Mouse (Mus musculus) CH12.LX (cell line): ENCODE measurements around the gene Lta. TPM values are rescaled to one million over a fixed set of nuclear protein-coding genes. Genes with fewer than 3 reads are reported as not detected.

Source experiments
- DNase-seq: peaks from one replicate; pipeline ENCODE4 v3.0.0-alpha.2; 2013; ENCODE audit errors: extremely low read depth
- H3K27ac ChIP-seq: 2 replicates; pipeline ENCODE4 v1.5.1; 2012; ENCODE audit warnings: low read depth, mild to moderate bottlenecking, control low read depth, moderate library complexity; ENCODE audit not compliant: insufficient read depth
- H3K27me3 ChIP-seq: replicated peaks from 2 replicates; pipeline ENCODE3; 2012; ENCODE audit warnings: inconsistent platforms
- H3K36me3 ChIP-seq, 2 experiments: replicated peaks in 1 of 2; 2 replicates each; pipeline versions ENCODE3 to v1.6.1; 2012; ENCODE audit warnings: inconsistent platforms in 1 of 2, low read length in 1 of 2, mild to moderate bottlenecking in 1 of 2, mixed read lengths in 1 of 2, moderate library complexity in 1 of 2; ENCODE audit not compliant: control insufficient read depth in 1 of 2, insufficient read depth in 1 of 2
- H3K4me1 ChIP-seq, 2 experiments: 2 replicates each; pipeline ENCODE4 v1.6.1; 2012; ENCODE audit warnings: inconsistent platforms in 1 of 2, moderate library complexity in 1 of 2; ENCODE audit not compliant: insufficient read depth in 2 of 2, control insufficient read depth in 1 of 2
- H3K4me2 ChIP-seq: 2 replicates; pipeline ENCODE4 v1.6.1; 2012; ENCODE audit warnings: low read depth, mild to moderate bottlenecking, control low read depth; ENCODE audit not compliant: poor library complexity, insufficient read depth, severe bottlenecking
- H3K4me3 ChIP-seq, 3 experiments: fragments of 150-350 bp in 1 of 3; sonication (generic) in 1 of 3; replicated peaks in 1 of 3; 2 replicates each; pipeline versions ENCODE3 to v1.5.1; 2011 to 2012; ENCODE audit warnings: low read depth in 2 of 3, low read length in 2 of 3, mild to moderate bottlenecking in 2 of 3, moderate library complexity in 2 of 3, control low read depth in 1 of 3, improper control_type of control experiment in 1 of 3, inconsistent platforms in 1 of 3, mixed read lengths in 1 of 3; ENCODE audit not compliant: poor library complexity in 1 of 3
- H3K79me2 ChIP-seq: replicated peaks from 2 replicates; pipeline ENCODE4 v1.6.1; 2012; ENCODE audit warnings: mild to moderate bottlenecking, moderate library complexity; ENCODE audit not compliant: control insufficient read depth, poor library complexity, insufficient read depth, severe bottlenecking; ENCODE audit errors: extremely low read depth
- H3K9ac ChIP-seq: 2 replicates; pipeline ENCODE4 v1.6.1; 2012; ENCODE audit warnings: low read depth, mild to moderate bottlenecking, control low read depth, moderate library complexity; ENCODE audit not compliant: insufficient read depth
- H3K9me3 ChIP-seq: replicated peaks from 2 replicates; pipeline ENCODE3; 2012; ENCODE audit warnings: low read length, inconsistent platforms, mixed read lengths
- BHLHE40 ChIP-seq: IDR thresholded peaks from 2 replicates; pipeline ENCODE4 v1.6.1; 2011; ENCODE audit warnings: mild to moderate bottlenecking, low read depth, low read length, improper control_type of control experiment
- CHD1 ChIP-seq: IDR thresholded peaks from 2 replicates; pipeline ENCODE4 v1.6.1; 2012; ENCODE audit warnings: low read depth, low read length, improper control_type of control experiment, inconsistent platforms
- CTCF ChIP-seq, 2 experiments: IDR thresholded peaks in 1 of 2; conservative IDR thresholded peaks in 1 of 2; 2 replicates each; pipeline ENCODE4 v1.5.1; 2011 to 2012; ENCODE audit warnings: low read depth in 2 of 2, low read length in 2 of 2, improper control_type of control experiment in 1 of 2, inconsistent platforms in 1 of 2, mild to moderate bottlenecking in 1 of 2, moderate library complexity in 1 of 2
- ELF1 ChIP-seq: IDR thresholded peaks from 2 replicates; pipeline ENCODE4 v1.6.1; 2014; ENCODE audit warnings: low read depth, mild to moderate bottlenecking, inconsistent platforms, low read length, improper control_type of control experiment
- GABPA ChIP-seq: IDR thresholded peaks from 2 replicates; pipeline ENCODE4 v1.6.1; 2012; ENCODE audit warnings: low read depth, low read length, improper control_type of control experiment, inconsistent platforms; ENCODE audit not compliant: insufficient replicate concordance
- HCFC1 ChIP-seq: IDR thresholded peaks from 2 replicates; pipeline ENCODE4 v1.6.1; 2012; ENCODE audit warnings: low read depth, mild to moderate bottlenecking, inconsistent platforms, low read length, improper control_type of control experiment
- MXI1 ChIP-seq: IDR thresholded peaks from 2 replicates; pipeline ENCODE4 v1.6.1; 2011; ENCODE audit warnings: mild to moderate bottlenecking, low read depth, low read length, improper control_type of control experiment
- NRF1 ChIP-seq: IDR thresholded peaks from 2 replicates; pipeline ENCODE4 v1.6.1; 2014; ENCODE audit warnings: low read depth, mild to moderate bottlenecking, inconsistent platforms, low read length, improper control_type of control experiment, moderate library complexity
- POLR2A ChIP-seq: IDR thresholded peaks from 2 replicates; pipeline ENCODE4 v1.6.1; 2011; ENCODE audit warnings: low read depth, mild to moderate bottlenecking, improper control_type of control experiment, low read length
- POLR2AphosphoS2 ChIP-seq: IDR thresholded peaks from 2 replicates; pipeline ENCODE4 v1.6.1; 2011; ENCODE audit warnings: low read depth, low read length, improper control_type of control experiment
- RAD21 ChIP-seq: IDR thresholded peaks from 2 replicates; pipeline ENCODE4 v1.6.1; 2011; ENCODE audit warnings: low read depth, mild to moderate bottlenecking, low read length, improper control_type of control experiment, moderate library complexity
- SIN3A ChIP-seq: IDR thresholded peaks from 2 replicates; pipeline ENCODE4 v1.6.1; 2012; ENCODE audit warnings: low read length, improper control_type of control experiment, inconsistent platforms
- TBP ChIP-seq: conservative IDR thresholded peaks from 2 replicates; pipeline ENCODE4 v1.6.1; 2011; ENCODE audit warnings: low read depth, low read length, improper control_type of control experiment
- TCF12 ChIP-seq: IDR thresholded peaks from 2 replicates; pipeline ENCODE4 v1.6.1; 2014; ENCODE audit warnings: low read depth, mild to moderate bottlenecking, inconsistent platforms, low read length, improper control_type of control experiment
- UBTF ChIP-seq: IDR thresholded peaks from 2 replicates; pipeline ENCODE4 v1.6.1; 2012; ENCODE audit warnings: low read depth, mild to moderate bottlenecking, inconsistent platforms, low read length, improper control_type of control experiment, moderate library complexity
- ZC3H11A ChIP-seq: IDR thresholded peaks from 2 replicates; pipeline ENCODE4 v1.6.1; 2012; ENCODE audit warnings: low read depth, mild to moderate bottlenecking, inconsistent platforms, low read length, improper control_type of control experiment
- ZKSCAN1 ChIP-seq: IDR thresholded peaks from 2 replicates; pipeline ENCODE4 v1.6.1; 2012; ENCODE audit warnings: low read depth, inconsistent platforms, low read length, improper control_type of control experiment, borderline replicate concordance
- ZMIZ1 ChIP-seq: IDR thresholded peaks from 2 replicates; pipeline ENCODE4 v1.6.1; 2012; ENCODE audit warnings: low read depth, mild to moderate bottlenecking, inconsistent platforms, low read length, improper control_type of control experiment
- dilution Hi-C: fragments of 300-500 bp; cut with MboI; formaldehyde crosslinking; loops from 2 replicates; pipeline ENCODE4 v1.14.3; 2020; ENCODE audit warnings: low sequenced_read_pairs; ENCODE audit not compliant: extremely low pct_unique_long_range_greater_than_20kb, extremely low pct_ligation_motif_present
- in situ Hi-C: fragments of 300-500 bp; cut with MboI; formaldehyde crosslinking; loops from 3 replicates; pipeline ENCODE4 v1.14.3; 2019; ENCODE audit warnings: low sequenced_read_pairs, low pct_ligation_motif_present, low pct_unique_long_range_greater_than_20kb, mixed read lengths
- polyA plus RNA-seq: library from polyadenylated mRNA; unstranded; fragments of >175 nt; gene quantifications from 2 replicates; pipeline ENCODE4 v1.2.1, GENCODE M21; 2012; ENCODE audit warnings: low read depth; ENCODE audit not compliant: insufficient read length
- total RNA-seq, 2 experiments: library from RNA; depleted of rRNA; stranded (reverse); fragments of 300-350 nt in 1 of 2; fragments of >200 nt in 1 of 2; gene quantifications; 2 replicates each; pipeline ENCODE4 v1.2.3; 2012 to 2014

The Lta gene
- total and polyA plus RNA-seq, 3 experiments, result 13.4 to 53.0 (median 19.6) TPM

- Histone ChIP-seq H3K27me3 (peaks cover 6% of the 10 kb centered on the region), H3K9ac (peak overlapping the region; percentile 99), H3K4me3 (peak overlapping the region; percentile 90 to 92 (median 92)), H3K36me3 (peaks cover 36 to 55% of the 10 kb centered on the region in 2 experiments), H3K9me3 (no peaks in the 10 kb centered on the region), H3K4me1 (peaks cover 6 to 45% of the 10 kb centered on the region in 2 experiments), H3K79me2 (peaks cover 52% of the 10 kb centered on the region), H3K4me2 (peak overlapping the region; percentile 76; the same call in 1 of the 2 replicates), H3K27ac (peak overlapping the region; percentile 88)
- dilution Hi-C loops, result no loop called here
- in situ Hi-C loops, result no loop called here
- DNase-seq, result peak; percentile 66
- TF ChIP-seq ZKSCAN1 (no peak), SIN3A (peak; percentile 77), GABPA (no peak), MXI1 (0 out of 2 replicates have a peak, but pooled peaks have one; percentile 18), ZMIZ1 (0 out of 2 replicates have a peak, but pooled peaks have one; percentile 25), HCFC1 (peak; percentile 8; the same call in 1 of the 2 replicates), TBP (0 out of 2 replicates have a peak, but pooled peaks have one; percentile 44), POLR2AphosphoS2 (peak; percentile 65; the same call in 1 of the 2 replicates), CHD1 (peak; percentile 66; the same call in 1 of the 2 replicates), ELF1 (0 out of 2 replicates have a peak, but pooled peaks have one; percentile 18), NRF1 (0 out of 2 replicates have a peak, but pooled peaks have one; percentile 30), RAD21 (no peak), BHLHE40 (0 out of 2 replicates have a peak, but pooled peaks have one; percentile 37), ZC3H11A (no peak), UBTF (0 out of 2 replicates have a peak, but pooled peaks have one; percentile 42), POLR2A (peak; percentile 17), CTCF (conservative IDR thresholded peaks at IDR 0.05 in 1 of 2, IDR thresholded peaks at IDR 0.05 in 1 of 2; ENCODE audit: low read depth in 2 of 2, low read length in 2 of 2) (no peak), TCF12 (no peak)
These were observed 37.1 kb upstream of the Lta start for GRCm38 (mm10) chr17:35242015-35242941.
